Mouse (Mus musculus) kidney, adult 2 months (tissue): ENCODE results near the gene Pip4k2c. TPM values are rescaled to one million over a fixed set of nuclear protein-coding genes. Genes with fewer than 3 reads are reported as not detected.
A peak's percentile ranks its signal among the peaks of the same experiment; 100 is the strongest.

Source experiments
- DNase-seq: peaks from one replicate; pipeline ENCODE4 v3.0.0; 2021
- H3K27ac ChIP-seq: fragments of 200-500 bp; 2 replicates; pipeline ENCODE4 v1.5.1; 2012; ENCODE audit warnings: low read depth, low read length, control low read depth, inconsistent platforms; ENCODE audit not compliant: insufficient read depth
- H3K27me3 ChIP-seq: fragments of 200-500 bp; replicated peaks from 2 replicates; pipeline ENCODE4 v1.6.1; 2012; ENCODE audit warnings: mild to moderate bottlenecking, moderate library complexity, low read length, inconsistent platforms; ENCODE audit not compliant: control insufficient read depth, insufficient read depth
- H3K36me3 ChIP-seq: fragments of 200-500 bp; 2 replicates; pipeline ENCODE4 v1.6.1; 2012; ENCODE audit warnings: mild to moderate bottlenecking, moderate library complexity, low read length, inconsistent platforms; ENCODE audit not compliant: control insufficient read depth, insufficient read depth
- H3K4me1 ChIP-seq: fragments of 200-500 bp; 2 replicates; pipeline ENCODE4 v1.6.1; 2011; ENCODE audit warnings: low read length; ENCODE audit not compliant: control insufficient read depth, insufficient read depth
- H3K4me3 ChIP-seq: fragments of 200-500 bp; 2 replicates; pipeline ENCODE4 v1.5.1; 2011; ENCODE audit warnings: mild to moderate bottlenecking, low read depth, low read length, control low read depth; ENCODE audit not compliant: insufficient read depth
- CTCF ChIP-seq: fragments of 200-500 bp; conservative IDR thresholded peaks from 2 replicates; pipeline ENCODE4 v1.5.1; 2011; ENCODE audit warnings: low read depth, mild to moderate bottlenecking, control low read depth, low read length, moderate library complexity, mixed read lengths; ENCODE audit not compliant: insufficient read depth, insufficient read length
- POLR2A ChIP-seq: fragments of 200-500 bp; IDR thresholded peaks from one replicate; pipeline ENCODE4 v1.6.1; 2011; ENCODE audit warnings: low read depth, low read length, control low read depth
- WGBS: fragments of 180-500 bp; shearing (Covaris S2); methylation state at CpG from one replicate; pipeline ENCODE4 v1.1.7; 2018; 5-methylcytosine and 5-hydroxymethylcytosine counted together
- polyA plus RNA-seq: library from polyadenylated mRNA; depleted of rRNA; stranded (reverse); fragments of >200 nt; gene quantifications from 2 replicates; pipeline ENCODE4 v1.2.3, GENCODE M21; 2012

The Pip4k2c gene
- polyA plus RNA-seq, 1 experiment: 116 TPM

GRCm38 (mm10) chr10:127183759-127184158, 27.6 kb downstream of the Pip4k2c start:
- WGBS: 28% methylated on average over 20 of the region's 20 CpGs
- Histone ChIP-seq H3K27ac (no peak overlapping the region), H3K4me3 (no peak overlapping the region), H3K36me3 (no peaks in the 10 kb centered on the region), H3K4me1 (peaks cover 1% of the 10 kb centered on the region; the same call in 1 of the 2 replicates), H3K27me3 (no peaks in the 10 kb centered on the region)
- DNase-seq: no peak
- no peak for TF ChIP-seq CTCF
- TF ChIP-seq POLR2A: no peak

GRCm38 (mm10) chr10:127182624-127183023, 28.8 kb downstream of the Pip4k2c start:
- peaks cover 4% of the 10 kb centered on the region; the same call in 1 of the 2 replicates for H3K4me1 ChIP-seq
- TF ChIP-seq POLR2A (no peak), CTCF (no peak)
- H3K4me3 ChIP-seq: no peak overlapping the region
- H3K27me3 ChIP-seq: no peaks in the 10 kb centered on the region
- DNase-seq: no peak
- WGBS: 89% methylated on average over 4 of the region's 4 CpGs
- no peak overlapping the region for H3K27ac ChIP-seq
- no peaks in the 10 kb centered on the region for H3K36me3 ChIP-seq

- Histone ChIP-seq H3K27ac (no peak overlapping the region), H3K36me3 (no peaks in the 10 kb centered on the region), H3K4me1 (peaks cover 4% of the 10 kb centered on the region; the same call in 1 of the 2 replicates), H3K27me3 (no peaks in the 10 kb centered on the region), H3K4me3 (no peak overlapping the region)
- 78% methylated on average over 6 of the region's 6 CpGs for WGBS
- TF ChIP-seq POLR2A (no peak), CTCF (no peak)
- no peak for DNase-seq
Measured at GRCm38 (mm10) chr10:127181566-127181965, 29.8 kb downstream of the Pip4k2c start.

- Histone ChIP-seq H3K36me3 (no peaks in the 10 kb centered on the region), H3K27me3 (no peaks in the 10 kb centered on the region), H3K4me1 (peaks cover 4% of the 10 kb centered on the region; the same call in 1 of the 2 replicates), H3K27ac (no peak overlapping the region), H3K4me3 (no peak overlapping the region)
- 69% methylated on average over 3 of the region's 3 CpGs for WGBS
- DNase-seq: no peak
- TF ChIP-seq CTCF (no peak), POLR2A (no peak)
Measured at GRCm38 (mm10) chr10:127180695-127181047, 30.7 kb downstream of the Pip4k2c start.

GRCm38 (mm10) chr10:127179871-127180694, 31.3 kb downstream of the Pip4k2c start, which contains the start of gene Slc26a10:
Slc26a10 (minus strand) TSS chr10:127180645.
- H3K27me3 ChIP-seq: no peaks in the 10 kb centered on the region
- 8% methylated on average over 34 of the region's 34 CpGs for WGBS
- TF ChIP-seq POLR2A (no peak), CTCF (no peak)
- no peak for DNase-seq
- H3K4me3 ChIP-seq: no peak within 1 kb of the TSS
- H3K27ac ChIP-seq: no peak within 1 kb of the TSS
- peaks cover 4% of the 10 kb centered on the region; the same call in 1 of the 2 replicates for H3K4me1 ChIP-seq
- H3K36me3 ChIP-seq: no peaks in the 10 kb centered on the region

- Histone ChIP-seq H3K4me1 (peaks cover 4% of the 10 kb centered on the region; the same call in 1 of the 2 replicates), H3K27ac (no peak overlapping the region), H3K27me3 (no peaks in the 10 kb centered on the region), H3K36me3 (no peaks in the 10 kb centered on the region), H3K4me3 (peak overlapping the region; percentile 24; the same call in 1 of the 2 replicates)
- no peak for TF ChIP-seq POLR2A
- TF ChIP-seq CTCF: no peak
- 7% methylated on average over 41 of the region's 41 CpGs for WGBS
- peak; percentile 34 for DNase-seq
Measured at GRCm38 (mm10) chr10:127178286-127179027, 32.9 kb downstream of the Pip4k2c start.

GRCm38 (mm10) chr10:127177719-127178118, 33.7 kb downstream of the Pip4k2c start:
- peak; percentile 84 for TF ChIP-seq CTCF
- no peak for TF ChIP-seq POLR2A
- peak overlapping the region; percentile 24 for H3K4me3 ChIP-seq
- WGBS: 2% methylated on average over 23 of the region's 23 CpGs
- DNase-seq: peak; percentile 72
- no peaks in the 10 kb centered on the region for H3K27me3 ChIP-seq
- no peak overlapping the region for H3K27ac ChIP-seq
- H3K36me3 ChIP-seq: no peaks in the 10 kb centered on the region
- peaks cover 4% of the 10 kb centered on the region; the same call in 1 of the 2 replicates for H3K4me1 ChIP-seq
